9 mouse cellular contexts compared by ENCODE assay signal in the genomic region with DNA sequence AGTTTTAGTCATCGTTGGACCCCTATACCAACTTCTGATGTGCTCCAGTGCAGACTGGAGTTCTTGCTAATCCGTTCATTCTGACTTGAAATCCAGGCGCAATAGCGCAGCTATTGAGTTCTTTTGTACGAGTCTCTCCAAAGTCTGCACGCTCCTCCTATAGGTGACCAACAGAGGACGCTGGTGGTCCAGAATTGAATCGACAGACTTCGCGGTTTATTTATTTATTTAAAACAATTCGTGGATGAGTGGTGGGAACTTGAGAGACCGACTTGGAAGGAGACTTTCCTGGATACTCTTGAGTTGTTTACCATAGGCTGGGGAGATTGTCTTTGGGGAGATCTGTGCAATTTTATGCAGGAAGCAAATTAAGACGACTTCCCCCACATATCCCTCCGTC. TPM values are rescaled to one million over a fixed set of nuclear protein-coding genes. Genes with fewer than 3 reads are reported as not detected.
DNase-seq lines count a peak whose midpoint lies in the region; ATAC-seq lines count a peak whose summit lies in the region.
"Had no signal": no experiment of that assay in that cellular context is flagged by ENCODE, and none has a peak within 500 bp of the region (broad histone marks: within the 10 kb centered on the region; RNA-seq: fewer than 3 reads in every experiment).

No protein-coding gene starts in this region.

- no peaks in the 10 kb centered on the region for H3K36me3 ChIP-seq in hindbrain, embryonic 13.5 days
- no peaks in the 10 kb centered on the region for H3K36me3 ChIP-seq in midbrain, embryonic 12.5 days

- H3K4me3 ChIP-seq in hindbrain, embryonic 13.5 days, result peak overlapping the region; percentile 68
- H3K4me3 ChIP-seq in midbrain, embryonic 12.5 days, result peak overlapping the region; percentile 66; the same call in 1 of the 2 replicates
- H3K4me3 ChIP-seq: megakaryocyte, embryonic 14.5 days had no signal

- peaks cover 35% of the 10 kb centered on the region for H3K27me3 ChIP-seq in hindbrain, embryonic 13.5 days
- H3K27me3 ChIP-seq in midbrain, embryonic 12.5 days, result peaks cover 44% of the 10 kb centered on the region

- WGBS in hindbrain, embryonic 13.5 days, result 8% methylated on average over 14 of the region's 14 CpGs
- 9% methylated on average over 14 of the region's 14 CpGs for WGBS in midbrain, embryonic 12.5 days

- peak; percentile 44 for ATAC-seq in frontal cortex, adult (ENCODE audit: low TSS enrichment)
- ATAC-seq in hindbrain, embryonic 13.5 days (ENCODE audit: low FRiP score), result no peak
- ATAC-seq in midbrain, embryonic 12.5 days (ENCODE audit: low FRiP score, low read depth), result no peak
- ATAC-seq in CD4-positive, CD25-positive, alpha-beta regulatory T cell, adult 4 months, result no peak

- H3K27ac ChIP-seq in hindbrain, embryonic 13.5 days, result no peak overlapping the region
- no peak overlapping the region for H3K27ac ChIP-seq in midbrain, embryonic 12.5 days (replicated peaks)

- H3K4me2 ChIP-seq in hindbrain, embryonic 13.5 days, result peak overlapping the region; percentile 86
- H3K4me2 ChIP-seq in midbrain, embryonic 12.5 days (replicated peaks), result peak overlapping the region; percentile 88

- DNase-seq in urinary bladder, postnatal 25 days (ENCODE audit: low spot score), result peak; percentile 29
- DNase-seq in urinary bladder, postnatal 10 days (ENCODE audit: low spot score), result no peak
- peak; percentile 71 to 75 for DNase-seq in left cerebral cortex, adult 18-20 months (ENCODE audit: low spot score in 2 of 2)
- DNase-seq in thymus, postnatal 14 days, result no peak

- no peaks in the 10 kb centered on the region for H3K9me3 ChIP-seq in hindbrain, embryonic 13.5 days
- no peaks in the 10 kb centered on the region for H3K9me3 ChIP-seq in midbrain, embryonic 12.5 days
- H3K9me3 ChIP-seq: megakaryocyte, embryonic 14.5 days had no signal

- H3K9ac ChIP-seq in hindbrain, embryonic 13.5 days, result no peak overlapping the region
- H3K9ac ChIP-seq in midbrain, embryonic 12.5 days (replicated peaks), result no peak overlapping the region

- peaks cover 33% of the 10 kb centered on the region for H3K4me1 ChIP-seq in hindbrain, embryonic 13.5 days (replicated peaks)
- peaks cover 15% of the 10 kb centered on the region for H3K4me1 ChIP-seq in midbrain, embryonic 12.5 days

RNA-seq across cellular contexts. Expression of gene Igfbp3, which starts 1.0 kb away (rescaled TPM):
- polyA plus RNA-seq in hindbrain, embryonic 13.5 days (2015; fragmentation: Nextera tagmentation; extraction: Ambion mirVana), result 13.8 and 14.1 TPM in 2 replicates
- total RNA-seq in left cerebral cortex, adult 18-20 months (2021), result 1 to 10 TPM; 5.8 to 7.4 TPM
- 7.6 and 8.3 TPM in 2 replicates for polyA plus RNA-seq in midbrain, embryonic 12.5 days (2016; fragmentation: Nextera tagmentation; extraction: Ambion mirVana)
- polyA plus RNA-seq in CD4-positive, CD25-positive, alpha-beta regulatory T cell, adult 4 months (2017; shearing (Covaris generic)), result not detected

RNA-seq across cellular contexts. Expression of gene Igfbp1, which starts 17.2 kb away (rescaled TPM):
- polyA plus RNA-seq in hindbrain, embryonic 13.5 days (2015; fragmentation: Nextera tagmentation; extraction: Ambion mirVana), result 0.10 TPM in 1 of 2 replicates, not detected in the other
- total RNA-seq in left cerebral cortex, adult 18-20 months (2021), result not detected
- polyA plus RNA-seq in midbrain, embryonic 12.5 days (2016; fragmentation: Nextera tagmentation; extraction: Ambion mirVana), result 0.15 and 0.25 TPM in 2 replicates
- polyA plus RNA-seq in CD4-positive, CD25-positive, alpha-beta regulatory T cell, adult 4 months (2017; shearing (Covaris generic)), result not detected

RNA-seq across cellular contexts. Expression of gene Gm11985, which starts 26.4 kb away (rescaled TPM):
- polyA plus RNA-seq in hindbrain, embryonic 13.5 days (2015; fragmentation: Nextera tagmentation; extraction: Ambion mirVana), result not detected in 2 replicates
- not detected for total RNA-seq in left cerebral cortex, adult 18-20 months (2021)
- not detected in 2 replicates for polyA plus RNA-seq in midbrain, embryonic 12.5 days (2016; fragmentation: Nextera tagmentation; extraction: Ambion mirVana)
- polyA plus RNA-seq in CD4-positive, CD25-positive, alpha-beta regulatory T cell, adult 4 months (2017; shearing (Covaris generic)), result not detected

Comparison
In these comparisons a context has a peak if more than half of its experiments do, and no peak if none do; other contexts are left out.
1. DNase-seq: peak in urinary bladder, postnatal 25 days (single experiment) and left cerebral cortex, adult 18-20 months (2 of 2); none in urinary bladder, postnatal 10 days (single experiment) and thymus, postnatal 14 days (single experiment).